Mouse (Mus musculus): ENCODE results near the gene Tnfsf13.

GRCm38 (mm10) chr11:69712954-69713672, 27.5 kb upstream of the Tnfsf13 start:
- TF ChIP-seq POLR2A (IDR thresholded peaks at IDR 0.05; ENCODE audit: low read depth, low read length) (no peak), CTCF (IDR thresholded peaks at IDR 0.05; ENCODE audit: extremely low read depth, insufficient read length, insufficient replicate concordance, low read depth, low read length) (no peak)

Data from small intestine, adult 2 months (tissue).